Mouse (Mus musculus) G1E (cell line): ENCODE measurements at regions not wholly inside any gene's neighbourhood (a gene's known extent, or its start where the extent isn't known, plus 50 kb on each side); places are given as distances from the start of the nearest gene placed in this dataset.

Experiments
- CTCF ChIP-seq: IDR thresholded peaks from 2 replicates; pipeline ENCODE4 v1.5.1; 2012; ENCODE audit warnings: low read depth, low read length, inconsistent platforms, mixed read lengths
- GATA1 ChIP-seq: IDR thresholded peaks from 2 replicates; pipeline ENCODE4 v1.6.1; 2012; ENCODE audit warnings: borderline replicate concordance, low read length, inconsistent platforms, mixed read lengths
- POLR2AphosphoS5 ChIP-seq: IDR thresholded peaks from 2 replicates; pipeline ENCODE4 v1.6.1; 2012; ENCODE audit warnings: low read depth, low read length, inconsistent platforms; ENCODE audit not compliant: insufficient replicate concordance

GRCm38 (mm10) chr10:118972626-118973025 lies 102.6 kb upstream of the Dyrk2 start:
- TF ChIP-seq CTCF, result no peak
- TF ChIP-seq POLR2AphosphoS5, result no peak
- TF ChIP-seq GATA1, result no peak
